Mouse (Mus musculus): ENCODE results near the gene Atp8a1.
A peak's percentile ranks its signal among the peaks of the same experiment; 100 is the strongest.

The Atp8a1 gene

GRCm38 (mm10) chr5:67685906-67686305, 161.3 kb downstream of the Atp8a1 start:
- DNase-seq (ENCODE audit: extremely low spot score, low spot score): no peak

DNA sequence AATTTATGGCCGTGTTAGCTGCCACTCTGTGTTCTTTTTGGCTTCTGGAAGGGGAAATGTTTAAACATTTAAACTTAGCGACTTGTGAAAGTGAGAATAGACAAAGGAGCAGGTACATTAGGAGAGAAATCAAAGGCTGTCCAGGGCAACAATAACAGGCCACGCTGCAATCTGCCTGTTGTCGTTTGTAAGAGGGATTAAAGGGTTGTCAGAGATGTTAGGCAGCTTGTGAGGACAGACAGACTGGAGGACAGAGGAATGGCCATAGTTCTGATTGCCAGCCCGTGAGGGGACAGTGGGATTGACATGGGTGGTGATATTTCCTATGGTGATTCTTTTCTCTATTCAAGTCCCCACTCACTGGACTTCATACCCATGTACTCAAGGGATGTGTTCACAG, 161.8 kb downstream of the Atp8a1 start:
- no peak for DNase-seq (ENCODE audit: extremely low spot score, low spot score)

- no peak for DNase-seq (ENCODE audit: extremely low spot score, low spot score)
Observed at GRCm38 (mm10) chr5:67678819-67679218, 168.4 kb downstream of the Atp8a1 start.

GRCm38 (mm10) chr5:67673008-67673407, 174.2 kb downstream of the Atp8a1 start:
- no peak for DNase-seq (ENCODE audit: extremely low spot score, low spot score)

- no peak for DNase-seq (ENCODE audit: extremely low spot score, low spot score)
Observed at GRCm38 (mm10) chr5:67670158-67670557, 177.1 kb downstream of the Atp8a1 start.

DNA sequence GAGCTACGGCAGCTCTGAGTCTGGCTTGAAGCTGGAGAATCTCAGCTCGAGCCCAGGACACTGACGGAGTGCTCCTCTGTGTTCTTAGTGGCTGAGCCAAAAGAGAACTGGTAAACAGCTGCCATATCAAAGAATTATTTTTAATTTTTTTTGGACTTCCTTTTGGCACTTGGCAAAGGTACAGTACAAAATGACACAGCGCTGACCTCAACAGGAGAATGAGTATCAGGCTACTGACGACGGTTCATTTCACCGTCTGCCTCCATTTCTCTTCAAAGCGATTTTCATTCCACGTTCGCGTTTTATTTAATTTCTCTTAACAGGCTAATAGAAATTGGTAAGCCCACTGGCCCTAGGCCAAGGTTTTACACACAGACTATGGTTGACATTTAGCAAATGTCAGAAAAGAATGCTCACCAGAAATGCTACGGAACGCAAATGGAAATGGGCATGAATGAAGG, 177.8 kb downstream of the Atp8a1 start:
- DNase-seq (ENCODE audit: extremely low spot score, low spot score): no peak

DNA sequence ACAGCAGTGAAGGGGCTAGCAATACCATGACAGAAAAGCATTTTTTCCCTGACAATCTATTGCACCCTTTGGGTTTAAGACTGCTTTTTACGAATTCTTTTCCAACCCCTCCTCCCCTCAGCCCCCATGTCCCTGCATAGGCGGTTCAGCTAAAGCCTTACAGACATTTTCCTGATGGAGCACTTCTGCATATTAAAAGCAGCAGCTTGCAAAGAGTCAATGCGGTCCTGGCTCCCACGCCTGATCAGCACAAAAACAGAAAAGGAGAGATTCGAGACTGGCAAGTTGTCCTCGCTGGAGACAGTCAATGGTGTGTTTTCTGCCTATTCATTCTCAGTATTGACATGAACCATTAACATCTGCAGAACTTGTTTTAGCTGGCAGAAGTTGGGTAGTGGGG, 184.5 kb downstream of the Atp8a1 start:
- DNase-seq (ENCODE audit: extremely low spot score, low spot score): no peak

- DNase-seq (ENCODE audit: extremely low spot score, low spot score): no peak
Observed at GRCm38 (mm10) chr5:67659864-67660263, 187.4 kb downstream of the Atp8a1 start.

DNA sequence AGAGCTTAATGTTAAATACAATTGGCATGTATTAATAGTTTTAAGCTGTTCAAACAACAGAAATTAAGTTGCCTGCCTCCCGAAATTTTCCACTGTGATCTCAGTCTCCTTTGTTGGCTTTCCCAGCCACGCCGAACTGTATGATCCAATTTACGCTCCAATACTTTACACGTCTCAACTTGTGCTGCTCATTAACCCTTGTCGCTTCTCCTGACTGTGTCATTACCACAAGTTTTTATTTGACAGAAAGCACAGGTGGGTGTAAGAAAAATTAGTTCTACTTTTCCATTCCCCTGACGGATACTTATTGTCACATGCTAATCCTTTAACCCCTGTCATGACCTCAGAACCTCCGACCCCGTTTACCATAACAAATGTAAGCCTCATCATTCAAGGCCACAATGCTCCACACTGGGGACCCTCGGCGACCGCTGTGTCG, 190.4 kb downstream of the Atp8a1 start:
- DNase-seq (ENCODE audit: extremely low spot score, low spot score): peak; percentile 52

DNA sequence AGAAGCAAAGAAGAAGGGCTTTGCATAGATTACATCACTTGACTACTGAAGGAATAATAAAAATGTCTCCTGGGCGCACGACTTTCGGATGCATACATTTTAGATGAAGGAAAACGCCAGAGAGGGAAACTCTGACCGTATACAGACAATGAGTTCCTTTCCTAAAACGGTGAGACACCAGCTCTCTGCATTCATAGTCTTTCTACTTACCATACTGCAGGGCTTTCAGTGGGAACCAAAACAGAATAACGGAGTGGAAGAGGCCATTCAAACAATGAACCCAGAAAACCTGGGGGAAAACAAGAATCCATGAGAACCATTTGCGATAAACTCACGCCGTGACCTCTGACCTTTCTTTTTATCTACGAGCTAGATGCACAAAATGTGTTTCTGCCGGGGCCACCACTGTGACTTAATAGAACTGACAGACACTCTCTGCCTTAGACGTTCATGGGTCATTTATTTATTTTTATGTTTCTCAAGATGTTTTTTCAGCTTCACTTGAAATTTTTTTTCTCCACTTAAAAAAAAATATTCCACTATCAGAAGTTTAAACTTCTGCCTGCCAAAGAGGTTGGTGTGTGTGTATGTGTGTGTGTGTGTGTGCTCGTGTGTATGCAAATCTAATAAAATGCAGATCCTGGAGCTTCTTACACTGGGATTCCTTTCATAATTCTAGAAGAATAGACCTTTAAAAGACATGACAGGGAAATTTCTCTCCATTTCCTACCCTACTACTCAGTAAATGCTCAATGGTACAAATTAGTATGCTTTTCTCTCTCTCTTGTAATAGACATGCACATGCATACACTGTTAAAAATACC, 191.3 kb downstream of the Atp8a1 start:
- DNase-seq (ENCODE audit: extremely low spot score, low spot score): peak; percentile 31

GRCm38 (mm10) chr5:67654572-67654971, 192.7 kb downstream of the Atp8a1 start:
- DNase-seq (ENCODE audit: extremely low spot score, low spot score): no peak

- no peak for DNase-seq (ENCODE audit: extremely low spot score, low spot score)
Observed at GRCm38 (mm10) chr5:67653543-67653942, 193.7 kb downstream of the Atp8a1 start.

- no peak for DNase-seq (ENCODE audit: extremely low spot score, low spot score)
Observed at GRCm38 (mm10) chr5:67652468-67652867, 194.8 kb downstream of the Atp8a1 start.

DNA sequence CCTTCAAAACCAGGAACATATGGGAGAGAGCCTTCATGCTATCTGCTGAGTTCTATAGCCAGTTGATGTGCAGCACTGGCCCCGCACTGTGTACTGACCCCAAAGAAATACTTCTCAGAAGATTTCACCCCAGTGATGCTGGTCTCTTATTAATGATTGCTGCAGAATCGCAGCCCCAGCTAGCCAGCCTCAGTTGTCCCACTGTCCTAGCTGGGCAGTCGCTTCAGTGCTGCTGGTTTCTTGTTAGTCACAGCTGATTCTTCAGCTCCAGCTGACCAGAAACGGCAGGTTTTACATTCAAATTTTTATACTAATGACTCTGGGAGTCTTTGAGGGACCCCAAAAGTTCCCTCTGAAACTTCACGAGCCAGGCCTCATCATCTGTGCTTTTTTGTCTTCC, 197.2 kb downstream of the Atp8a1 start:
- no peak for DNase-seq (ENCODE audit: extremely low spot score, low spot score)

DNA sequence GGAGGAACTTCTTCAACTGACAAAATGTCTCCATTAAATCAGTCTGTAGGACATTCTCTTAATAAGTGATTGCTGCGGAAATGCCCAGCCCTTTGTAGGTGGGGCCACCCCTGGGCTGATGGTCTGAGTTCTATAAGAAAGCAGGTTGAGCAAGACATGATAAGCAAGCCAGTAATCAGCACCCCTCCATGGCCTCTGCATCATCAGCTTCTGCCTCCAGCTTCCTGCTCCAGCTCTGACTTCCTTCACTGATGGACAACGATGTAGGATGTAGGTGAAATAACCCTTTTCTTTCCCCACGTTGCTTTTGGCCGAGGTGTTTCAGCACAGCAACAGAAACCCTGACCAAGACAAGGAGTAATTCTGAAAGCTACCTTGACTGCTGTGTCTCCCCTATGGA, 198.1 kb downstream of the Atp8a1 start:
- DNase-seq (ENCODE audit: extremely low spot score, low spot score): no peak

DNA sequence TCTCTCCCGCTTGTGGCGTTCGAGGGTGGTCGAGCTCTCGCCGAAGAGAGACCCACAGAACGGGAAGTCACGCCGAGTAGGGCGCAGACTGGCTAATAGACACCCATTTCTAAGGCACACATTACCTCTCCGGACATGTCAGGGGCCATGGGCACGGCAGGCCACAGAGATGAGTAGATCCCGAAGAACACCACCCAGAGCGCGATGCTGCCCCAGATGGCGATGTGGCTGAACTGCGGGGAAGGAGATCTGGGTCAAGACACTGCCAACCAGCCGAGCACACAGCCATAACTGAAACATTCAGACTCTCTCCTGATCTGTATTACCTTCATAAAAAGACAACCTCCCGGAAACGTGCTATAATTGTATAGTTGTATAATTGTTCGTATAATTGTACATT, 199.7 kb downstream of the Atp8a1 start:
- DNase-seq (ENCODE audit: extremely low spot score, low spot score): no peak

- no peak for DNase-seq (ENCODE audit: extremely low spot score, low spot score)
Observed at GRCm38 (mm10) chr5:67646756-67647529, 200.3 kb downstream of the Atp8a1 start.

DNA sequence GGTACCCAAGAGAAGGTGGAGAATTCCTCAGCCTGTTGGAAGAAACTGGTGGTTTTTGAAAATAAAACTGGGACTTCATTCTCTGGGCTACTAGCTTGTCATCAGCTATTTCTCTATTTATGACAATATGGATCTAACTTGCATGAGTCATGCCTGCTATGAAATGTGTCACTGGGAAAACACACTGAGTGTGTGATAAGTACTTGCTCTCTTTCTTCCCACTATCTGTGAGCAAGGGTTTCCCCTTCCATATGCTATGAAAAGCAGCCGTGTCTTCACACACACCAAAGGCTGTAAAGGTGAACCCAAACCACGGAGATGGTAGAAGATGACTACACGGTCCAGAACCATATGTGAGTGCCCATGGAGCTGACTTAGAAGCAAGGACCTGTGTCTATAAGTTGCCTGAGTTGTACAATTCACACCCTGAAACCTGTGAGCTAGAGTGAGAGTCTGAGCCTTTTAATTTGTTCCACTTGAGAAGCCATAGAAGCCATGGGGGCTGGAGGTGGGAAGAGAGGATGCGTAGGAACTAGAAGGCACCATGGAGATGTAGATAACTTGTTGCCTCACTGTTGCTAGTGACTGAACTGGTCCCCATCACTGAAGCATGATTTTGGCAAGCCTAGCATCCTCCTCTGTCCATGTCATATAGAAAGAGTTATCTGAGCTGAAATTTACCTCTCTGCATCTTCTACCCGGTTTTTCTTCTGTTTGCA, 203.5 kb downstream of the Atp8a1 start:
- DNase-seq (ENCODE audit: extremely low spot score, low spot score): no peak

DNA sequence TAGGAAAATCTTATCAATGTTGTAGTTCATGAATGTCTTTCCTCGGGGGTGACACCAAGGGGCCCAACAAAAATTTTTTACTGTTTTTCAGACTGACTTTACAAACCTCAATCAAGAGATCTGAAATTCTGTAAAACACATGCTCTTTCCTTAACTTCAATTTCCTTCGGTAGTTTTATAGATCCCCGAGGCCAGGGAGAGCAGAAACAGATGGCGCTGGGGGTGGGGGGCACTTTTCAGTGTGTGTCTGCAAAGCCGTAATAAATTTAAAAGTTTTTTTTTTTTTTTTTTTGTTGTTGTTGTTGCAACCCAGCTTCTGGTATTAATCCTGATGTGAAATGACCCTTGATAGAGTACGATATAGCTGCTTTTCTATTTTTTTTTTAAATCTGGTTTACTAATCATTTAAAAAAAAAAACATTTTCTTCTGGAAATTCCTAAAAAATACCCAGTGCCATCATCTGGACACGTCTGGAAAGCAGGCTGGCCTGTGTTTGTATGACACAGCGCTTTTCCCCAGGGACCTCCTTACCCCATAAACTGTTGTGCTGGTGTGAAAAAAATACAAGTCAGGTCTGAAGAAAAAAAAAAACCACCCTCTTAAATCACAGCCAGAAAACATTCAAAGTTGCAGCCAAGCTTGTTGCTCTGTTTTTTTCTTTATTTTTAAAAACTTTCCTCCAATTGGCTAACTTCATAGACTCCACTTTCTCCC, 205.7 kb downstream of the Atp8a1 start:
- peak; percentile 32 for DNase-seq (ENCODE audit: extremely low spot score, low spot score)

DNA sequence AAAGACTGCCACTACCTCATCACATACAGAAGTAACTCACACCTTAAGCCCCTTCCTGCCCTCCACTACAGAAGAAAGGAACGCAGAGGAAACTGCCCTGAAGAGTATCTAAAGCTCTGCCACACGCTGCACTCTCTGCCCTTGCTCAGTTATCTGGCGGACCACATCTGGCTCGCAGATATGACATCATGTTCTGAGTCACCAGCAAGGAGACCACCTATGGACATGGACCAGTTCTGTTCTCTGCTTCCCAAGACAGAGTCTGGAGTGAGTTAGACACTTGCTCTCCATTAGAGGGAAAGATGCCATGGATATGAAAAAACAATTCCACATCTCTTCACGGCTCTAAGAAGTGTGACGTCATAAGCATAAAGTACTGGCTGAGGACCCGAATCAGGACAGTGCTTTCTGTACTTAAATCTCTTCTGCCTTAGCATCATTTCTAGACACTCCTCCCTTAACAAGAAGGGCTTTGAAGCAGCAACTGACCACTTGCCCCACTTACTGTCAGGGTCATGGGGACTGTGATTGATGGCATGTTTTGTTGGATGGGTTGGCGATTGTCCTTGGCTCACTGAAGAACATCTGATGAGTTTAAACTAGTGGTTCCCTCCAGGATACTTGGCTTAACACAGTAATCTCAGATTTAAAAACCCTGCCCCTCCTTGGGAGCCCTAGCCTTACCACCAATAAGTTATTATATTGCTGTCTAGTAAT, 206.5 kb downstream of the Atp8a1 start:
- DNase-seq (ENCODE audit: extremely low spot score, low spot score): peak; percentile 41

DNA sequence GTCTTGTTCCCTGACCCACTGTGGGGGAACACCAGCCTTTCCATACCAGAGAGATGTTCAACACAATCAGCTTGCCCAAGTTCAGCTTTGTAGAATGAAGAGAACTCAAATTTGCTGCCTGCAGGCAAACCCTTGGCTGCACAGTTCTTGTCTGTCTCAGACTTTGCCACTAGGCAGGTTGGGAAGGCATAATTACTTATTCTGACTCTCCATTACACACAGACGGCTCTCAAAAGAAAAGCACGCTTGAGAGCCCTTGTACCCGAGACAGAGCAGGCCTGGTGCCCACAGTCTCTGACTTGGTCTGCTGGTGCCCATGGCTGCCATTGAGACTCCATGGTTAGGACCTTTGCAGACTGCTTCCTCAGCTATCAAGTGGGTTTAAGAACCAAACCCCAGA, 212.9 kb downstream of the Atp8a1 start:
- DNase-seq (ENCODE audit: extremely low spot score, low spot score): no peak
